Mouse (Mus musculus) liver, embryonic 14.5 days (tissue): Measurements from ENCODE around the gene Urah. TPM values are rescaled to one million over a fixed set of nuclear protein-coding genes. Genes with fewer than 3 reads are reported as not detected.

Experiments used
- ATAC-seq: fragments of 200-750 bp; cut with Nextera tagmentation; 2 replicates; pipeline ENCODE4 v1.8.0; 2017; ENCODE audit warnings: moderate number of reproducible peaks, mild to moderate bottlenecking, moderate library complexity; ENCODE audit not compliant: insufficient read depth
- DNase-seq, 3 experiments: peaks; one replicate each; pipeline ENCODE4 v3.0.0-alpha.2; 2012 to 2013; ENCODE audit warnings: low read depth in 3 of 3, low spot score in 3 of 3
- H3K27ac ChIP-seq: fragments of 300-500 bp; sonication (generic); 2 replicates; pipeline ENCODE4 v1.5.1; 2014; ENCODE audit warnings: moderate library complexity, mild to moderate bottlenecking, control low read depth, inconsistent platforms
- H3K27me3 ChIP-seq: fragments of 300-500 bp; sonication (generic); 2 replicates; pipeline ENCODE4 v1.6.1; 2014; ENCODE audit warnings: mild to moderate bottlenecking, low read length, moderate library complexity; ENCODE audit not compliant: control insufficient read depth, insufficient read depth
- H3K36me3 ChIP-seq: fragments of 300-500 bp; sonication (generic); replicated peaks from 2 replicates; pipeline ENCODE4 v1.6.1; 2014; ENCODE audit warnings: low read depth; ENCODE audit not compliant: control insufficient read depth, insufficient read depth
- H3K4me1 ChIP-seq, 2 experiments: fragments of 200-500 bp in 1 of 2; fragments of 300-500 bp in 1 of 2; sonication (generic) in 1 of 2; replicated peaks; 2 replicates each; pipeline ENCODE4 v1.6.1; 2012 to 2014; ENCODE audit warnings: antibody characterized with exemption in 1 of 2, inconsistent platforms in 1 of 2, low read length in 1 of 2; ENCODE audit not compliant: control insufficient read depth in 2 of 2, insufficient read depth in 2 of 2
- H3K4me2 ChIP-seq: fragments of 300-500 bp; sonication (generic); 2 replicates; pipeline ENCODE4 v1.6.1; 2014; ENCODE audit warnings: low read depth, mild to moderate bottlenecking, control low read depth, moderate library complexity
- H3K4me3 ChIP-seq, 2 experiments: fragments of 200-500 bp in 1 of 2; fragments of 300-500 bp in 1 of 2; sonication (generic) in 1 of 2; 2 replicates each; pipeline ENCODE4 v1.5.1; 2012 to 2014; ENCODE audit warnings: low read depth in 2 of 2, low read length in 2 of 2, mild to moderate bottlenecking in 2 of 2, control low read depth in 1 of 2, inconsistent platforms in 1 of 2, moderate library complexity in 1 of 2; ENCODE audit not compliant: insufficient read depth in 1 of 2
- H3K9ac ChIP-seq: fragments of 300-500 bp; sonication (generic); replicated peaks from 2 replicates; pipeline ENCODE4 v1.6.1; 2014; ENCODE audit warnings: mild to moderate bottlenecking, control low read depth, moderate library complexity
- H3K9me3 ChIP-seq: fragments of 300-500 bp; sonication (generic); 2 replicates; pipeline ENCODE4 v1.6.1; 2016; ENCODE audit warnings: low read length, mixed read lengths; ENCODE audit not compliant: control insufficient read depth
- CTCF ChIP-seq: IDR thresholded peaks from 2 replicates; pipeline ENCODE4 v1.5.1; 2016; ENCODE audit warnings: antibody characterized with exemption, low read depth, control low read depth
- EP300 ChIP-seq: IDR thresholded peaks from 2 replicates; pipeline ENCODE4 v1.6.1; 2016; ENCODE audit warnings: antibody characterized with exemption, low read depth
- WGBS: fragments of 180-500 bp; shearing (Covaris S2); extraction: QIAGEN DNeasy Blood & Tissue Kit; methylation state at CpG from one replicate; pipeline ENCODE4 v1.1.7; 2014; ENCODE audit not compliant: insufficient replicate concordance; 5-methylcytosine and 5-hydroxymethylcytosine counted together
- polyA plus RNA-seq, 2 experiments: library from polyadenylated mRNA; depleted of rRNA in 1 of 2; stranded (reverse) in 1 of 2; unstranded in 1 of 2; fragments of >200 nt; fragmentation: Nextera tagmentation in 1 of 2; extraction: Ambion mirVana in 1 of 2; gene quantifications; 2 replicates each; pipeline versions ENCODE4 v1.2.1 to v1.2.3; 2012 to 2014

The Urah gene
- polyA plus RNA-seq, 2 experiments: 8.3 to 19.3 TPM

GRCm38 (mm10) chr7:140846676-140847075, 11.9 kb downstream of the Urah start:
- H3K36me3 ChIP-seq: no peaks in the 10 kb centered on the region
- H3K27ac ChIP-seq: no peak overlapping the region
- DNase-seq (no peak), ATAC-seq (no peak)
- 65% methylated on average over 10 of the region's 10 CpGs for WGBS
- no peak overlapping the region for H3K4me3 ChIP-seq
- no peaks in the 10 kb centered on the region for H3K27me3 ChIP-seq
- no peak overlapping the region for H3K4me2 ChIP-seq
- no peak overlapping the region for H3K9ac ChIP-seq
- H3K9me3 ChIP-seq: no peaks in the 10 kb centered on the region
- no peaks in the 10 kb centered on the region for H3K4me1 ChIP-seq
- TF ChIP-seq CTCF (no peak), EP300 (no peak)

- Histone ChIP-seq H3K9ac (no peak within 1 kb of the TSS), H3K27ac (no peak within 1 kb of the TSS)
- DNase-seq: no peak
Observed at GRCm38 (mm10) chr7:140847755-140848580, 13.2 kb downstream of the Urah start, which contains the start of gene Odf3. TSS of gene Odf3 (plus strand) at chr7:140847805.

DNA sequence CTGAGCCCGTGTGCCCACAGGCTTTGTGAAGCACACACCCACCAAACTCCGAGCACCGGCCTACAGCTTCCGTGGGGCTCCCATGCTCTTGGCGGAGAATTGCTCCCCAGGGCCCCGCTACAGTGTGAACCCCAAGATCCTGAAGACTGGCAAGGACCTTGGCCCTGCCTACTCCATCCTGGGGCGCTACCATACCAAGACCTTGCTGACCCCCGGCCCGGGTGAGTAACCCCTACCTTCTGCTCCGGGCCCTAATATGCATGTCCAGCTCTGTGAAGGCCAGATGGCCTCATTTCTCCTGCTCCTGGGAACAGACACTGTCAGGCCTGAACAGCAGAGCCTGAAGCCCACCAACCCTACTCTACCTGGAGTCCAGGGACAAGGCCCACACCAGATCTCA, 13.8 kb downstream of the Urah start:
- TF ChIP-seq CTCF: no peak
- no peak for TF ChIP-seq EP300
- Histone ChIP-seq H3K9me3 (no peaks in the 10 kb centered on the region), H3K4me2 (no peak overlapping the region), H3K36me3 (peaks cover 13% of the 10 kb centered on the region), H3K27me3 (no peaks in the 10 kb centered on the region), H3K4me1 (no peaks in the 10 kb centered on the region), H3K27ac (no peak overlapping the region), H3K4me3 (no peak overlapping the region), H3K9ac (no peak overlapping the region)
- DNase-seq: no peak
- 78% methylated on average over 10 of the region's 10 CpGs for WGBS
- ATAC-seq: no peak

More at GRCm38 (mm10) chr7:140847755-140848580, 13.2 kb downstream of the Urah start, which contains the start of gene Odf3:
- TF ChIP-seq EP300 (no peak), CTCF (no peak)
- H3K4me3 ChIP-seq: no peak within 1 kb of the TSS
- no peaks in the 10 kb centered on the region for H3K27me3 ChIP-seq
- H3K4me2 ChIP-seq: no peak within 1 kb of the TSS
- no peak for ATAC-seq
- no peaks in the 10 kb centered on the region for H3K9me3 ChIP-seq
- 51% methylated on average over 11 of the region's 11 CpGs for WGBS
- H3K36me3 ChIP-seq: peaks cover 9% of the 10 kb centered on the region; the same call in 1 of the 2 replicates
- no peaks in the 10 kb centered on the region for H3K4me1 ChIP-seq

GRCm38 (mm10) chr7:140851916-140852315, 17.1 kb downstream of the Urah start:
- Histone ChIP-seq H3K4me1 (peaks cover 3 to 8% of the 10 kb centered on the region in 2 experiments; a peak in 3 of 4 replicates), H3K27ac (no peak overlapping the region), H3K36me3 (peaks cover 27% of the 10 kb centered on the region), H3K27me3 (no peaks in the 10 kb centered on the region), H3K4me2 (no peak overlapping the region), H3K9me3 (no peaks in the 10 kb centered on the region), H3K4me3 (no peak overlapping the region), H3K9ac (no peak overlapping the region)
- TF ChIP-seq EP300 (no peak), CTCF (no peak)
- DNase-seq: no peak
- ATAC-seq: no peak
- 88% methylated on average over 4 of the region's 4 CpGs for WGBS

DNA sequence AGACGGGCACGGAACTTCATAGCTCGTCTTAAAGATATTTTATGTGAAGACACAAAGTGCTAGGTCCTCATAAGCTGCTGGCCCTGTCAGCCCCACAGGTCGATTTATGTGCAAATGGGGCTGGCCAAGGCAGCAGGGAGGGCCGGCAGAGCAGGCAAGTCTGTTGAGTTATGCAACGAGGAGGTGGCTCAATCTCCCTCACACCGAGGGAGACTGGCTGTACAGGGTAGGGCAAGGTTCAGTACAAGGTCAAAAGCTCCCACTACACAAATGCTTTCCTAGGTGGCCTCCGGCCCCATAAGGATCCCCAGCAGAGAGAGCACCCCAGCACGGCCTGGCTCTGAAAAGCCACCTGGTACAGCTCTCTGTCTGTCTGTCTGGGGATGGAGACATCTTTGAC, 18.6 kb downstream of the Urah start:
- H3K9ac ChIP-seq: no peak overlapping the region

More for the DNA sequence above, 18.6 kb downstream of the Urah start:
- no peak for ATAC-seq
- Histone ChIP-seq H3K4me2 (no peak overlapping the region), H3K27me3 (no peaks in the 10 kb centered on the region), H3K27ac (no peak overlapping the region), H3K9me3 (no peaks in the 10 kb centered on the region), H3K4me3 (no peak overlapping the region), H3K4me1 (peaks cover 10 to 15% of the 10 kb centered on the region in 2 experiments), H3K36me3 (peaks cover 27% of the 10 kb centered on the region)
- WGBS: 72% methylated on average over 9 of the region's 9 CpGs
- DNase-seq: no peak
- no peak for TF ChIP-seq CTCF
